Mouse (Mus musculus) lung, postnatal 36 days (tissue): Measurements from ENCODE around the gene Aatf.

ENCODE experiments used
- DNase-seq: peaks from one replicate; pipeline ENCODE4 v3.0.0; 2022; ENCODE audit warnings: mixed read lengths

Gene Aatf

GRCm38 (mm10) chr11:84521751-84522299 lies 8.5 kb upstream of the Aatf start:
- DNase-seq, result no peak

GRCm38 (mm10) chr11:84521071-84521390 lies 7.7 kb upstream of the Aatf start:
- no peak for DNase-seq

GRCm38 (mm10) chr11:84520269-84521070 lies 7.1 kb upstream of the Aatf start:
- DNase-seq, result no peak

- no peak for DNase-seq
Observed at GRCm38 (mm10) chr11:84519576-84520268, 6.4 kb upstream of the Aatf start.

- no peak for DNase-seq
Observed at GRCm38 (mm10) chr11:84519036-84519435, 5.7 kb upstream of the Aatf start.

- DNase-seq, result no peak
Observed at GRCm38 (mm10) chr11:84518261-84518660, 4.9 kb upstream of the Aatf start.

- DNase-seq, result no peak
Observed at GRCm38 (mm10) chr11:84517431-84517830, 4.1 kb upstream of the Aatf start.

- DNase-seq, result no peak
Observed at GRCm38 (mm10) chr11:84516501-84517240, 3.3 kb upstream of the Aatf start.

GRCm38 (mm10) chr11:84512031-84512430 lies 1.3 kb downstream of the Aatf start:
- no peak for DNase-seq

GRCm38 (mm10) chr11:84504296-84504695 lies 9.0 kb downstream of the Aatf start:
- no peak for DNase-seq

GRCm38 (mm10) chr11:84497944-84498343 lies 15.4 kb downstream of the Aatf start:
- no peak for DNase-seq

- no peak for DNase-seq
Observed at GRCm38 (mm10) chr11:84496901-84497300, 16.4 kb downstream of the Aatf start.

- DNase-seq, result no peak
Observed at GRCm38 (mm10) chr11:84495774-84496173, 17.5 kb downstream of the Aatf start.

- no peak for DNase-seq
Observed at GRCm38 (mm10) chr11:84481661-84482060, 31.7 kb downstream of the Aatf start.

- peak; percentile 10 for DNase-seq
Observed at GRCm38 (mm10) chr11:84480451-84480850, 32.9 kb downstream of the Aatf start.

- DNase-seq, result no peak
Observed at GRCm38 (mm10) chr11:84476641-84477040, 36.7 kb downstream of the Aatf start.

- DNase-seq, result no peak
Observed at GRCm38 (mm10) chr11:84475991-84476390, 37.3 kb downstream of the Aatf start.

- DNase-seq, result no peak
Observed at GRCm38 (mm10) chr11:84473093-84473667, 40.1 kb downstream of the Aatf start.

- no peak for DNase-seq
Observed at GRCm38 (mm10) chr11:84464571-84464970, 48.8 kb downstream of the Aatf start.

- DNase-seq, result no peak
Observed at GRCm38 (mm10) chr11:84453901-84454300, 59.4 kb downstream of the Aatf start.

- peak; percentile 10 for DNase-seq
Observed at GRCm38 (mm10) chr11:84442554-84443331, 70.6 kb downstream of the Aatf start.

GRCm38 (mm10) chr11:84440402-84440801 lies 72.9 kb downstream of the Aatf start:
- no peak for DNase-seq
